Mouse (Mus musculus) spleen, adult 18-20 months (tissue): ENCODE data around the gene Cd27.
"Not testable (repeated sequence)": the region's sequence is repeated elsewhere in the genome, so short reads cannot be mapped to it uniquely, and the experiment has no call there.

Experiments
- DNase-seq, 2 experiments: peaks; one replicate each; pipeline ENCODE4 v3.0.0; 2022; ENCODE audit warnings: mixed read lengths in 2 of 2

Cd27 gene

GRCm38 (mm10) chr6:125236782-125237181, at the start of gene Cd27:
Gene Cd27 (minus strand): TSS chr6:125237010.
- DNase-seq = peak in 1 of 2 experiments; percentile 27

DNA sequence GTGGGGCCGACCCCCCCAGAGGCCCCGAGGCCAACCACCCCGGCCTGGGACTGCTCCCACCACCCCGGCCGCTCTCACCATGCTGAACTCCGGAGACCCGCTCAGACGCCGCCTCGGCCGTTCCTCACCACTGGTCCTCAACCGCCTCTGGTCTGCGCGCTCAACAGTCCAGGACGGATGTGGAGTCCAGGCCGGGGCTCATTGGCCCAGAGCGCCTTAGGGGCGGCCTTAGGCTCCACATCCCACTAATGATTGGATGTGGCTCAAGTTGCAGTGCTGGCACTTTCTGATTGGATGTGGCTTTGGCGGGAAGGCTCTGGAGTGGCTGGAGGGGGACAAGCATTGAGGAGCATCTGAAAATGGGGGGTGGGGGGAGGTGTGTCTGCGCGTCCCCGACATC, 49.1 kb upstream of the Cd27 start, which contains the start of gene Tuba3a:
Gene Tuba3a (minus strand): TSS at position 153 of the 400 bp plus-strand sequence.
- no peak for DNase-seq

GRCm38 (mm10) chr6:125284751-125285150, 47.9 kb upstream of the Cd27 start:
- DNase-seq = no peak

DNA sequence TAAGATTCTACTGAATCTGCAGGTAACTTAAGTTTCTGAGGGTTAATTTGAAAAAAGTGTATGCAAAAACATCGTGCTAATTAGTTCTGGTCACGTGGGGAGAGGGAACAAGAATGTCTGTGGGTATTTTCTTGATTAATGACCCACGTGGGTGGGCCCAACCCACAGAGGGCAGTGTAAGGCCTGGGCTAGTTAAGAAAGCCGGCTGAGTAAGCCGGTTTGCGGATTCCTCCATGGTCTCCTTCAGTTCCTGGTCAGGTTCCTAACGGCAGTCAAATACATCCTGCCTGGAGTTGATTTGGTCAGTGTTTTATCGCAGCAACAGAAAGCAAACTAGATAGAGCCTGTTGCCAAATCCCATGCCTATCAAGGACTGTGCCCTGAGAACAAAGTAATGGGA, 47.4 kb upstream of the Cd27 start:
- no peak for DNase-seq

- not testable (repeated sequence) for DNase-seq
Observed at GRCm38 (mm10) chr6:125282721-125283120, 45.9 kb upstream of the Cd27 start.

DNA sequence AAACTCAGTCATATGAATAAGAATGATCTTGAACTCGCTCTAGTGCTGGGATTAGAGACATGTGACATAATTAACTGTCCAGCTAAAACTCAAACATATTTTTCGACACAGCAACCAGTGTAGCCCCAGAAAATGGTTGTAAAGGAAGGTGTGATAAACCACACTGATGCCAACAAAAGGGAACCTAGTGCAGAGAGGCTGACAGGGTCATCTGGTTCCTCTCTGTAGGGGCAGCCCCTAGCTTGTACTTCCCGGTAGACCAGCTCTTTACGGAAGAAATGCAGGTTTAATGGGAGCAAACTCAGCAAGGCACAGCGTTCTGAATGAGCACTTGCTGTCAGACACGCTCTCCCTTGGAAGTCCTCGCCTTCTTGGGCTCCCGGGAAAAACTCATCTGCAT, 42.9 kb upstream of the Cd27 start:
- DNase-seq = no peak

DNA sequence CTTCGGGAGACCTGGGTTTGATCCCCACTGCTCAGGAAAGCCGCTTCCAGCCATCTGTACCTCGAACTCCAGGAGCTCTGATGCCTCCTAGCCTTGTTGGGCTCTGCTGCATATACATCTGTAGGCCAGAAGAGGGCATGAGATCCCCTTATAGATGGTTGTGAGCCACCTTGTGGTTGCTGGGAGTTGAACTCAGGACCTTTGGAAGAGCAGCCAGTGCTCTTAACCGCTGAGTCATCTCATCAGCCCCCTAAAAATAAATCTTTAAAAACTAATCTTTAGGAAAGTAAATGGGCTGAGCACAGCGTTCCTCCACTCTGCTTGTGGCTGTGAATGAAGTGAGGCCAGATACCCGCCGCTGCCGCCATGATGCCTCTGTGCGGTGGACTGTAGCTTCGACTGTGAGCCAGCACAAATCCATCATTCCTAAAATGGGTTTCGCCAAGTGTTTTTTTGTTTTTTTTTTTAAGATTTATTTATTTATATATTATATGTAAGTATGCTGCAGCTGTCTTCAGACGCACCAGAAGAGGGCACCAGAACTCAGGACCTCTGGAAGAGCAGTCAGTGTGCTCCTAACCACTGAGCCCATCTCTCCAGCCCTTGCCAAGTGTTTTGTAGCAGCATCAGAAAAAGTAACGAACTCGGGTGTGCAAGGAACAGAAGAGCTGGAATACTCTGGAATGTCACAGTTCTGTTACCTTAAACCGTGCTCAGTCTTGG, 38.2 kb upstream of the Cd27 start:
- no peak for DNase-seq

DNA sequence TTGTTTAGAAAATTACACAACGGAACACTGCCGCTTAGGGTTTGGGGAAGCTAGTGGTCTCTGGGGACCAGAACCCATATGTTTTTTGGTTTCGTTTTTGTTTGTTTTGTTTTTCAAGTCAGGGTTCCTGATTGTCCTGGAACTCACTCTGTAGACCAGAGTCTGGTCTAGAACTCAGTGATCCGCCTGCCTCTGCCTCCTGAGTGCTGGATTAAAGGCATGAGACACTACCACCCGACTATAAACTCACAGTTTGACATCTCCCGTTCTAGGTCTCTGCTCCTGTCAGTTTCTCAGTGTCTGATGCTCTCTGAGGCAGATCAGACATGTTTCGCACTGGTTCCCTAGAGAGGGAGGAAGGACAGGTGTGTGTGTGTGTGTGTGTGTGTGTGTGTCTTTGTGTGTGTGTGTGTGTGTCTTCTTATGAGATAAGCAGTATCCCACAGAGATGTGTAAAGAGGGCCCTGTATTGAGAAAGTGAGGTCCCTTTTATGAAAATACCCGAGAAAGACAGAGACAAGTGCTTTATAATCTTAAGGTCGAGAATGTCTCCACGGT, 35.5 kb upstream of the Cd27 start:
- peak; percentile 19 to 34 for DNase-seq

DNA sequence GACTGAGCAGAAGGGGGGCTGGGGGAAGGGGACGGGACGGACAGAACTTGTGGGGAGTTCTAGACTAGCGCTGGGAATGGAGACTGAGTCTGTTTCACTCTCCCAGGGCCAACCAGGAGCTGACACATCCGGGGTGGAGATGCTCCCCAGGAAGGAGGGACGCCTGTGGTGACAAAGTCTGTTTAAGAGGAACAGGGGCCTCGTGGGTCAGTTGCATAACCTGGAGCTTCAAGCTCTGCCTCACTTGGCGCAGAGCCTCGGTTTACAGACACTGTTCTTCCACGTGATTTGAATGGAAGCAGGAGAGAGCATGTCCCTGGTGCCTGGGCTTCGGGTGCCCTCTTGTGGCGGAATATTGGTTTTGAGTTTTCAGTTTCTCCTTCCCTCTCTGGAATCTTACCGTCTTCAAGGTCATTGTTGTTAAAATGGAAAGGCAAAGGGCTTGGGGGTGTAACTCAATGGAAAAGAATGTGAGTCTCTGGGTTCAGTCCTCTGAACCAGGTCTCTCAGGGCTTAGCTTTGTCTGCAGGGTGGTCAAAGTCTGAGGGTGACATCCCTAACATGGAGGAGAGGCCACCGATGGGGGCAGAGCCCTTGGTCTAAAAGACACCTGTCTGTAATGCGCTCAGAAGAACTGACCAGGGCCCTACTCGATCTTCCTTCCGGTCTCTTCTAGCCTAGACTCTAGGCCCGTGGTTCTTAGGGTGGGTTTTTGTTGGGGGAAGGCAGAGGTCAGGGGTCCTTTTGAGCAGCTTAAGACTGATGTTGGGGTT, 34.8 kb upstream of the Cd27 start:
- peak; percentile 69 to 85 for DNase-seq

DNA sequence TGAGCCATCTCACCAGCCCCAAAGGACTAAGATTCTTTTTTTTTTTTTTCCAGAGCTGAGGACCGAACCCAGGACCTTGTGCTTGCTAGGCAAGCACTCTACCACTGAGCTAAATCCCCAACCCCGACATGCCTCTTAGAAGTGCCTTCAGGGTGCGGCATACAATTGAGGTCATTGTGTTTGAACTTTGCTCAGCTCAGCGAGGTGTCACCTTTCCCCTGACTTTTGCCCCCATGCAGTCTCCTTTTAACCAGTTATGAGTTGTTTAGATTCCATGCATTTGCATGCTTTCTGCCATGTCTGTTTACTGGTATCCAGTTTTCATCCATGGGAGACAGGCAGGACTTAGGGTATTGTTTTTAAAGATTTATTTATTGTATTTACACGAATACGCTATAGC, 32.0 kb upstream of the Cd27 start:
- no peak for DNase-seq

DNA sequence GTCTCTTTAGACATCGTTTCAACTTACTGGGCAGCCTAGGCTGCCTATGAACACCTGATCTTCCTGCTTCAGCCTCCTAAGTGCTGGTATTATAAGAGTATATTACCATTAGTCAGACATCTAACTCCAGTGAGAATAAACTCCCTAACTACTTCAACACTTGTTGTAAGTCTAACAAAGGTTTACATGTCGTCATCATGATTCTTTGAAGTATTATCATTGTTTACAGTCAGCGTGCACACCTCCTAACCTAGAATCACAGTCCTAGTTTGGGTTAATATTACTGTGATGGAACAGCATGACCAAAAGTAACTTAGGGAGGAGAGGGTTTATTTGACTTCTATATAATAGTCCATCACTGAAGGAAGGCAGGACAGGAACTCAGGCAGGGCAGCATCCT, 30.7 kb upstream of the Cd27 start:
- DNase-seq = no peak

- DNase-seq = not testable (repeated sequence)
Observed at GRCm38 (mm10) chr6:125266600-125266999, 29.8 kb upstream of the Cd27 start.

- no peak for DNase-seq
Observed at GRCm38 (mm10) chr6:125266091-125266490, 29.3 kb upstream of the Cd27 start.

GRCm38 (mm10) chr6:125265239-125265638, 28.4 kb upstream of the Cd27 start:
- peak in 1 of 2 experiments; percentile 25 for DNase-seq

DNA sequence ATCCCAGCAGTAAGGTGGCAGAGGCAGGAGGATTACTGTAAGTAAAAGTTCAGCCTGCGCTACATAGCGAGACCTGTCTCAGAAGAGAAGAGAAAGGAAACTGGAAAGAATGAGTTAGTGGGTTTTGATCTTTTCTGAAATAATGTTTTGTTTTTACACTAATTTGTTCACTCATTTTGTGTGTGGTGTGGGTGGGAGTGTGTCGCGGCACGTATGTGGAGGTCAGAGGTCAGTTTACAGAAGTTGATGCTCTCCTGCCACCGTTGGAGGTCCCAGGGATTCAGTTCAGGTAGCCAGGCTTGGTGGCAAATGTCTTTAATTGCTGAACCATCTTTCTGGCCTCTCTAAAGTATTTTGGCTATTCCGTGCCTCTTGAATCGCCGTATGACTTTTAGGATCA, 27.4 kb upstream of the Cd27 start:
- DNase-seq = no peak

GRCm38 (mm10) chr6:125260006-125260555, 23.3 kb upstream of the Cd27 start:
- DNase-seq = no peak

DNA sequence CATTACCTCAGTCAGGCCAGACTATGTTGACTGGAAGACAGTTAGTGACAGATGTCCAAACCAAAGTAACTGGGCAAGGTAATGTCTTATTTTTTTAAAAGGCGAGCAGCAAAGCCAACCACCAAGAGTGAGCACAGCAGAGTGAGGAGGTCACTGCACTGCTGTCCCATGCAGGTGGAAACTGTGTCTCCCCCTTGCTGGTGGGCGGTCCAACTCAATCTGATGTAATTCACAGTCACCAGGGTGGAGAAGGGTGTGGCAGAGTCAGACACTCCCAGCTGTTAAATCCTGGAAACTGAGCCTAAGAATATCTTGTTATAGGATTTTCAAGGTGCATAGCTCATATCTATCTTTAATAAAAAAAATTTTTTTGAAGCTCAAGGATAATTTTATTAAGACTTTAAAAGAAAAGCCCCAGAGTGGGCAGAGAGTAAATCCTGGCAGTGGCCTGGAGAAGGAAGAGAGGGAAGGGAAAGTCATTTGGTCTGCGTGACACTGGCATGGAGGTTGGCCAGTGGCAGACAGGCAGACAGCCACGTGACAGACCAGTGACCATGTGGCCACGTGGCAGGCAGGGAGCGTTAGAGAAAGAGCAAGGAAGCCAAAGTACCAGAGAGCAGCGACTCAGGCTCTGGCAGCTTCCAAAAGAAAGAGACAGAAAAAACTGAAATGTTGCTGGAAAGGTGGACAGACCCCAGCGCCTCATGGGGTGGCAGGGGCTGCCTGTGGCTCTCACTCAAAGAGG, 19.6 kb upstream of the Cd27 start:
- DNase-seq = no peak

DNA sequence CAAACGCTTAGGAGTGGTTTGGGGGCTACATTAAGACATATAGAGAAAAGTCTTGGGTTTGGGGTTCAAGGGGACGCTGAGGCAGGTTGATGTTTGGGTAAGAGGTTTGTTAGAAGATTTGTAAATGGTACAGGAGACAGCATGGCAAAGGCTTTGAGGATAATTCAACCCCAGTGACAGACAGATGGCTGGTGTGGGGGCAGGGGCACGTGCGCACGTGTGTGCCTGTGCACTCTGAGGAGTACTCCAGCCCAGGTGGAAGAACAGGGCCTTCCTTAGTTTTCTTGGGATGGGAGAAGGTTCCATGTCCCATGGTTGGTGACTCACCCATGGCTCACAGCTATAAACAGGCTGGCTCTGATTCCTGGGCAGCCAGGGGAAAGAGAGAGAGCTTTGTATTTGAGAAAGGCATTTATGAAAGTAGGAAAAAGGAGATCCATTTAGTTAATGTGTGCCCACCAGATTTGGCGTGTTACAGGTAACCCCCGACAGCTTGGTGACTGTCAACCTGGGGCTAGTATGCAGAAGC, 18.8 kb upstream of the Cd27 start:
- no peak for DNase-seq

DNA sequence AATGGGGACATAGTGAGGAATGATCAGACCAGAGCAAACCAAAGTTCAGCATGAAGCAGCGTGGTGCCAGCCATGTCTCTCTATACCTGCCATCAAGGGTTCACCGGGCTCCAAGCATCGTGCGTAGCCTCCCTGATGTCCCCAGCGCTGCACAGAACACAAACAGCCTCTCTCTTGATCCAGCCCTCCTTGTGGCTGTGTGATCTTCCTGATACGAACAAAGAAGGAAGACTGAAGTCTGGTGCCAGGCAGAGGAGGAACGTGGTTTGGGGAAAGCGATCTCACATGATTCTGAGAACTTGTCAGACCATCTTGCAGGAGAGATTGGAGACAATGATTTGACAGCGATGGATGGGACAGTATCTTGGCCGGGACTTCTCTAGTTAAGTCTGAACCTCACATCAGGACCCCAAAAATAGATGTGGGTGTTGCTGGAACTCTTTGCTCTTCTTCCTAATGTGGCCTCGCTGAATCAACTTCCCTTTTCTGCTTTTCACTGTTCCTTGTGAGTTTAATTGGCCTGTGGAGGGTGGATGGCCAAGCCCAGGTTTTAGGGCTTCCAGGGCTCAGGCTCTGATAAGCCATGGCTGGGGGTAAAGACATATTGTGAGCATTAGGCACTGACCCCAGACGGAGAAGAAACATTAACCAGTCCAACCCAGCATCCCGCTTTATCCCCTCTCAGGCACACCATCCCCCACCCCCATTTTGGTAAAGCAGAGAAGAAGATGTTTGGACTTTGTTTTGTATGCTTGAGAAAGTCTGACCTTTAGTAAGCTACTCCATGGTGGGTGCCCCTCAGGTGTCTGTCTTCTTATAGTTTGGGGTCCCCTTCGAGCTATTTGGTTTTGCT, 17.3 kb upstream of the Cd27 start:
- no peak for DNase-seq

DNA sequence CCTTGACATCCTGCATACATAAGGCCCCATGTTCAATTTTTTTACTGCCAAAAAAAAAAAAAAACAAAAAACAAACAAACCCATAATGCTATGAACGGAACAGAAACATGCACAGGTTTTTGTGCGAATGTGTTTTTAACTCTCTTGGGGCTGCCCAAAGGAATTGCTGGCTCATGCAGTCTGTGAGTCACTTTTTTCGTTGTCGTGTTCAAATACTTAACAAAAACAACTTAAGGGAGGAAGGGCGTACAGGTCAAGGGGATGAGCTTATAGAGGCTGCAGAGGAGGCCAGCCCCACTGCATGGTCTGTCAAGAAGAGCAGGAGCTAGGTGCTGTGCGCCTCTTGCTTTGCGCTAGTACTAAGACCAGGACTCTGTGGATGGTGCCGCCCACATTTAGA, 15.9 kb upstream of the Cd27 start:
- DNase-seq = no peak

- no peak for DNase-seq
Observed at GRCm38 (mm10) chr6:125252285-125252684, 15.5 kb upstream of the Cd27 start.

DNA sequence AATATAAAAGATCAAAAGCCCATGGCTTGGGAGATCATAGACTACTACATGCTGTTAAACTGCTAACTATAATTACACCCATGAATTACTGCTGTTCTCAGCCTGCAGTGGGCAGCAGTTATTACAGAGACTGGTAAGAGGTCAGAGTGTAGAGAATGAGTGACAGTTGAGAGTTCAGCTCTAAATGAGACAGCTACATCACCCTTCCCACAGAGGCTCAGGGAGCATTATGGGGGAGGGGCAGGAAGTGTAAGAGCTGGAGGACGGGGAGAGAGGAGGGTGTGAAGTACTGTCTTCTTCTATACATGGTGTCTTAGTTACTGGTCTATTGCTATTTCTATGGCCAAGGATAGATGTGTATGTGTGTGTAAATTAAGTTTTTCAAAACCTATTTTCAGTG, 7.7 kb upstream of the Cd27 start:
- no peak for DNase-seq
